In the genomic region with DNA sequence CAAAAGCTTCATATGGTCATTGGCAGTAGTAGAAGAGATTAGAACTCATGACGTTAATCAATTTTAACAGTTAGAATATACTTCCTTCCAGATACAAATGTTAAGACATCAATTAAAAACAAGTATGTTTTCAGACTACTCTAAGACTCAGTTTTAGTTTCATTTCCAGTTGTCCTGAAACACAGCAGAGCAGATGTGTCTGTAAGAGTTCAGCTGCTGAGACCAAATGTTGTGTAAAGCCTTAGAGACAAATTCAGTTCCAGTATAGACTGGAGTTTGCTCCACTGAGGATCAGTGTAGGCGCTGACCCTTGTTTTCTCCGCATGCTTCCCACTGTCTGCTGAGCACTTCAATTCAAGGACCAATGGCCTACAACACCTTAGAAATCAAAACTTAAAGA, we compare ENCODE assay signal across 24 mouse cellular contexts.
DNase-seq lines count a peak whose midpoint lies in the region; ATAC-seq and TF ChIP-seq lines count a peak whose summit lies in the region.
"Had no signal": no experiment of that assay in that cellular context is flagged by ENCODE, and none has a peak within 500 bp of the region (broad histone marks: within the 10 kb centered on the region; RNA-seq: fewer than 3 reads in every experiment).

No protein-coding gene starts in this region.

- DNase-seq in CH12.LX (ENCODE audit: extremely low read depth): no peak
- DNase-seq: adrenal gland, adult 8-10 months; adrenal gland, postnatal 14 days; adrenal gland, postnatal 36 days; B cell, adult 2 months; cerebellum, adult 11-12 months; cerebellum, adult 2 months; cerebellum, adult 9-11 months; cerebellum, postnatal 14 days; cerebellum, postnatal 36 days; embryo, embryonic 11 days had no signal

- no peak for TF ChIP-seq CTCF in intestine, postnatal 0 days (IDR thresholded peaks at IDR 0.05; ENCODE audit: low read depth)
- no peak for TF ChIP-seq CTCF in CH12.LX (conservative IDR thresholded peaks at IDR 0.05 in 1 of 2, IDR thresholded peaks at IDR 0.05 in 1 of 2; ENCODE audit: low read depth in 2 of 2, low read length in 2 of 2)

- H3K27ac ChIP-seq in intestine, embryonic 15.5 days: 0 out of 2 replicates have a peak overlapping the region, but pooled peaks have one; percentile 64
- no peak overlapping the region for H3K27ac ChIP-seq in intestine, postnatal 0 days (ENCODE audit: low read depth, low read length)
- H3K27ac ChIP-seq in CH12.LX (ENCODE audit: insufficient read depth, low read depth): no peak overlapping the region
- H3K27ac ChIP-seq in brown adipose tissue, adult 24 weeks (replicated peaks; ENCODE audit: low read depth, low read length): 0 out of 2 replicates have a peak overlapping the region, but pooled peaks have one; percentile 56
- H3K27ac ChIP-seq: embryonic facial prominence, embryonic 13.5 days; embryonic facial prominence, embryonic 15.5 days; forebrain, embryonic 10.5 days; forebrain, embryonic 12.5 days had no signal

- peak; percentile 21; the same call in 1 of the 2 replicates for TF ChIP-seq EP300 in CH12.LX (IDR thresholded peaks at IDR 0.05; ENCODE audit: low read length)

- no peaks in the 10 kb centered on the region for H3K9me3 ChIP-seq in intestine, embryonic 15.5 days
- H3K9me3 ChIP-seq in intestine, postnatal 0 days (ENCODE audit: control insufficient read depth): no peaks in the 10 kb centered on the region
- H3K9me3 ChIP-seq in CH12.LX (replicated peaks; ENCODE audit: low read length): no peaks in the 10 kb centered on the region
- H3K9me3 ChIP-seq: embryonic facial prominence, embryonic 13.5 days; embryonic facial prominence, embryonic 15.5 days; forebrain, embryonic 10.5 days; forebrain, embryonic 12.5 days had no signal

- no peak for TF ChIP-seq POLR2A in CH12.LX (IDR thresholded peaks at IDR 0.05; ENCODE audit: low read depth, low read length)

- no peaks in the 10 kb centered on the region for H3K36me3 ChIP-seq in intestine, embryonic 15.5 days
- H3K36me3 ChIP-seq in intestine, postnatal 0 days (ENCODE audit: control insufficient read depth, insufficient read depth): no peaks in the 10 kb centered on the region
- no peaks in the 10 kb centered on the region for H3K36me3 ChIP-seq in CH12.LX (replicated peaks in 1 of 2; ENCODE audit: control insufficient read depth in 1 of 2, insufficient read depth in 1 of 2, low read length in 1 of 2)
- H3K36me3 ChIP-seq: embryonic facial prominence, embryonic 13.5 days; embryonic facial prominence, embryonic 15.5 days; forebrain, embryonic 10.5 days; forebrain, embryonic 12.5 days had no signal

- H3K79me2 ChIP-seq in CH12.LX (replicated peaks; ENCODE audit: control insufficient read depth, extremely low read depth, insufficient read depth, poor library complexity, severe bottlenecking): no peaks in the 10 kb centered on the region

- in situ Hi-C loops in CH12.LX (cut with MboI; ENCODE audit: low pct_ligation_motif_present, low pct_unique_long_range_greater_than_20kb, low sequenced_read_pairs): no loop called here

- WGBS in intestine, embryonic 15.5 days: 93% methylated on average over 3 of the region's 3 CpGs
- WGBS in intestine, postnatal 0 days: 90% methylated on average over 3 of the region's 3 CpGs

- dilution Hi-C loops in CH12.LX (cut with MboI; ENCODE audit: extremely low pct_ligation_motif_present, extremely low pct_unique_long_range_greater_than_20kb, low sequenced_read_pairs): no loop called here

- no peak for ATAC-seq in intestine, embryonic 15.5 days
- ATAC-seq in intestine, postnatal 0 days: no peak
- no peak for ATAC-seq in inflammation-experienced regulatory T-cells, adult 6 months
- ATAC-seq in cerebellum, adult (ENCODE audit: insufficient number of reproducible peaks, low FRiP score, low TSS enrichment): no peak
- ATAC-seq: CD4-positive, CD25-positive, alpha-beta regulatory T cell, adult 4 months; forebrain, embryonic 14.5 days; forebrain, embryonic 16.5 days had no signal

- no peak overlapping the region for H3K4me3 ChIP-seq in intestine, embryonic 15.5 days (replicated peaks)
- H3K4me3 ChIP-seq in intestine, postnatal 0 days (ENCODE audit: low read depth, low read length): no peak overlapping the region
- H3K4me3 ChIP-seq in CH12.LX (replicated peaks in 1 of 3; ENCODE audit: low read depth in 2 of 3, low read length in 2 of 3, poor library complexity in 1 of 3): no peak overlapping the region
- no peak overlapping the region for H3K4me3 ChIP-seq in brown adipose tissue, adult 24 weeks (ENCODE audit: insufficient read depth, low read depth, low read length)
- H3K4me3 ChIP-seq: embryonic facial prominence, embryonic 13.5 days; embryonic facial prominence, embryonic 15.5 days; erythroblast, embryonic 14.5 days; forebrain, embryonic 10.5 days; forebrain, embryonic 12.5 days had no signal

- H3K9ac ChIP-seq in intestine, embryonic 15.5 days: no peak overlapping the region
- H3K9ac ChIP-seq in intestine, postnatal 0 days (ENCODE audit: low read depth, low read length): no peak overlapping the region
- H3K9ac ChIP-seq in CH12.LX (ENCODE audit: insufficient read depth, low read depth): peak overlapping the region; percentile 20; the same call in 1 of the 2 replicates
- H3K9ac ChIP-seq: embryonic facial prominence, embryonic 13.5 days; embryonic facial prominence, embryonic 15.5 days; forebrain, embryonic 12.5 days had no signal

- no peaks in the 10 kb centered on the region for H3K27me3 ChIP-seq in intestine, embryonic 15.5 days (replicated peaks)
- H3K27me3 ChIP-seq in intestine, postnatal 0 days (replicated peaks; ENCODE audit: control insufficient read depth, insufficient read depth, low read length): no peaks in the 10 kb centered on the region
- H3K27me3 ChIP-seq in CH12.LX (replicated peaks): no peaks in the 10 kb centered on the region

- no peak overlapping the region for H3K4me2 ChIP-seq in intestine, embryonic 15.5 days (replicated peaks)
- no peak overlapping the region for H3K4me2 ChIP-seq in intestine, postnatal 0 days (replicated peaks; ENCODE audit: low read depth)
- H3K4me2 ChIP-seq in CH12.LX (ENCODE audit: insufficient read depth, low read depth, poor library complexity, severe bottlenecking): peak overlapping the region; percentile 55
- H3K4me2 ChIP-seq: embryonic facial prominence, embryonic 13.5 days; embryonic facial prominence, embryonic 15.5 days; forebrain, embryonic 12.5 days had no signal

- peaks cover 9% of the 10 kb centered on the region for H3K4me1 ChIP-seq in intestine, embryonic 15.5 days (replicated peaks)
- peaks cover 8% of the 10 kb centered on the region; the same call in 1 of the 2 replicates for H3K4me1 ChIP-seq in intestine, postnatal 0 days (replicated peaks; ENCODE audit: control insufficient read depth, insufficient read depth, low read length)
- H3K4me1 ChIP-seq in CH12.LX (ENCODE audit: control insufficient read depth in 1 of 2, insufficient read depth in 2 of 2): peaks cover 2 to 5% of the 10 kb centered on the region in 2 experiments; a peak in 2 of 4 replicates
- H3K4me1 ChIP-seq in brown adipose tissue, adult 24 weeks (ENCODE audit: control insufficient read depth, insufficient read depth, insufficient read length, low read length): peaks cover 16% of the 10 kb centered on the region; the same call in 1 of the 2 replicates

- TF ChIP-seq RAD21 in CH12.LX (IDR thresholded peaks at IDR 0.05; ENCODE audit: low read depth, low read length): no peak

TF ChIP-seq in CH12.LX, 34 proteins besides CTCF, POLR2A, EP300 and RAD21:
- TF ChIP-seq TBP (conservative IDR thresholded peaks at IDR 0.05; ENCODE audit: low read depth, low read length) (no peak), IRF4 (IDR thresholded peaks at IDR 0.05; ENCODE audit: low read depth, low read length) (no peak)

Comparison
In these comparisons a context has a peak if more than half of its experiments do, and no peak if none do; other contexts are left out.
1. H3K27ac ChIP-seq: peak in intestine, embryonic 15.5 days (single experiment) and brown adipose tissue, adult 24 weeks (single experiment); none in intestine, postnatal 0 days (single experiment) and CH12.LX (single experiment).